Mouse (Mus musculus) megakaryocyte-erythroid progenitor cell, adult 5-6 weeks (primary cell): ENCODE measurements at regions not wholly inside any gene's neighbourhood (a gene's known extent, or its start where the extent isn't known, plus 50 kb on each side); places are given as distances from the start of the nearest gene placed in this dataset.

Experiments
- ATAC-seq: replicated peaks from 2 replicates; pipeline ENCODE4 v1.8.0; 2016; ENCODE audit warnings: mild to moderate bottlenecking, inconsistent platforms; ENCODE audit not compliant: severe bottlenecking, poor library complexity, low FRiP score, low TSS enrichment

- ATAC-seq: no peak
Measured at GRCm38 (mm10) chr3:150493433-150494045, 944.1 kb upstream of the Adgrl4 start.

DNA sequence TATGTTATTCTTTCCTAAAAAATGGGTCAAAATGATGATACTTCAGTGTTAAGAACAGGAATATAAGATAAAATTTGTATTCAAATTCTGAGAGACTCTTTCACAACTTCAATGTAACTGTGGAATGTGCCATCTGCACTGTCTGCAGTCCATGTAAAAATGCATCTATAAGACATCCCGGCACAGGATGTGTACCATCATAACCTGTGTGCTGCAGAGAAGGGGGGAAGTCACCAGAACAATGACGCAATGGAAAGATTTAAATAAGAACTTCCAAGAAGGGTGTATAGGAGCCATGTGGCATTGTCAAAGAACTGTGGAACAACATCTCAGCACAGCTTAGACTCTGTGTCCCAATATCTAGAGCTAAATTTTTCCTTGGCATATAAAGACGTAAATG lies 906.7 kb upstream of the Adgrl4 start:
- ATAC-seq: no peak

DNA sequence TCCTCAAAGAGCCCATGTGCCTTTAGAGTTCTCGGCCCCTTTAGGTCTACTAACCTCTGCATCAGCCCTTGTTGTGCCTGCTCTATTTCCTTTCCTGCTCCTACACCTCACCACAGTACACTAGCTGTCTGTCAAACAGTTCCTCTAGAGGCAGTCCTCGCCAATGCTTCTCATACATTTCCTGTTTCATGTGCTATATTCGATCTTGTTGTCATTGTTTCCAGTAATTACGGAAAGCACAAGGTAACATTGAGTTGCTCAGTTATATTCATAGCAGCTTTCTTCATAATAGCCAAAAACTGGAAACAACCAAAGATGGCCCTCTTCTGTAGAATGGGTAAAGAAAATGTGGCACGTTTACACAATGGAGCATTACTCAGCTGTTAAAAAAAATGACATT lies 894.6 kb upstream of the Adgrl4 start:
- no peak for ATAC-seq

GRCm38 (mm10) chr3:150588474-150588873 lies 849.2 kb upstream of the Adgrl4 start:
- ATAC-seq: no peak

GRCm38 (mm10) chr3:150590978-150591377 lies 846.7 kb upstream of the Adgrl4 start:
- no peak for ATAC-seq

DNA sequence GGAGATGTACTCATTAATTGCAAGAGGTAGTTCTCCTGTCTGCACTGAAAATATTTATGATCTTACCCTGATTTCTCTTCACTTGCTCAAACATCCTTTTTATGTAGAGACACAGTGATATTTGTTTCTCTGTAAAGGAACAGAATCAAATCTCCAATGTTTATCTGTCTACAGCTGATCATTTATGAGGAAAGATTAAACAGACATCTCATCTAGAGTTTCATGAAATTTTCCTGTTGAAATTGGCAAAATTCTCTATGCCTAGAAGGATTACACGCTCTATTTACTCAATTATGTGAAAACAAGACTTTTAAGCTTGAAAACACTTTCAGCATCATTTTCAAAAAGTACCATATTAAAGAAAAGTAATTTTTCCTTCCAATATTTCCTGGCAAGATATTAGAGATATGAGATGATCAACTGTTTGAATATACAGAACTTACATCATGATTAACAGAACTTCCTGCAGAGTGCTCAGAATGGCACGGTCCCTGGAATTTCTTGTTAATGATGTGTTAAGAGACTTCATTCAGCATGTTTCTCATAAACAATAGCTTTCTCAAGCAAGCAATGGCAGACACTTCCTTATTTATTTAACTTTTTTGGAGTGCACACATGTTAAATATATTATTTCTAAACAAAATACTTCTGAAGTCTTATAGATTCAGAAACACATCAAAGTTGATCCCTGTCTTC lies 834.1 kb upstream of the Adgrl4 start:
- no peak for ATAC-seq

- peak; percentile 86 for ATAC-seq
Measured at GRCm38 (mm10) chr3:150610681-150611101, 827.0 kb upstream of the Adgrl4 start.

GRCm38 (mm10) chr3:150637544-150637943 lies 800.1 kb upstream of the Adgrl4 start:
- ATAC-seq: no peak

DNA sequence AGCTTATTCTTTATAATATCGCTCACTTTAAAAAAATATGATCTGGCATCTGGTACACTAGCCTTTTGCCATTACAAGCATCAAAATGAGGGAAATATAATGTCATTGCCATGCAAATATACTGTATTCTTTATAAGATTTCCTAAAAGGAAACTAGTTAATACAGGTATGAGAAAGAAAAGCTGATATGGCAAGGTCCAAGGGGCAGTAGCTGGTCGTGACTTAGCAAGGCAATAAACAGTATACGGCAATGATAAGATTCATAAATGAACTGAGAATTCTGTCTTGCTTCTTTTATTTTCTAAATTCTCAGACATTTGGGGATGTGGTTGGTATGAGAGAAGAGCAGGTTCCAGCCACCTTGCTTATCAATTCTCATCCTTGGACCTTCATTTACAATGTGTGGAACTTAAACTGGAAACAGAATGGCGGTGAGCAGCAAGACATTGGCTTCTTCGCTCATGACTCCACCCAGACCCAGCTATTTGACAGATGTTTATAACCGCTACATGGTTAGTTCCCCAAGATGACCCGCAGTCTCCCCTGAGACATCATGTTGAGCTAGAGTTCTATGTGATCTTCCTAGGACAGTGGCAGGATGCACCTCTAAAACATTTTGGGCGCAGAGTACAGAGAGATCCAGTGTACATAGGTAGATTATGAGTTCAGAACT lies 797.5 kb upstream of the Adgrl4 start:
- no peak for ATAC-seq

DNA sequence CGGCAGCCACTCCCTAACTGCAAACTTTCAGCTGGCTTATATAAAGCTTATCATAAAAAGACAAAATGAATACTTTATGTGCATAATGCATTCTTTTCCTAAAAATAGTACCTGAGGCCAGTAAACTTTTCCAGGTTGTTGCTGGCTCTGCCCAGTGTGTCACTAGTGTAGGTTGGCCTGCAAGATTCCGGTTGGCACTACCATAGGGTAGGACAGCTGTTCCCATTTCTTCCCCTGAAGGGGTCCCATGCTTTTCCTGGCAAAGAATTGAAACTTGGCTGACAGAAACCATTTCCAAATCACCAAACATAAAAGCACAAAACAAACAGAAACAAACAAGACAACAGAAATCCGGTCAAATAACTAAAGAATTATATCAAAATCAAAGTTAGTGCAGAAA lies 789.6 kb upstream of the Adgrl4 start:
- ATAC-seq: no peak

DNA sequence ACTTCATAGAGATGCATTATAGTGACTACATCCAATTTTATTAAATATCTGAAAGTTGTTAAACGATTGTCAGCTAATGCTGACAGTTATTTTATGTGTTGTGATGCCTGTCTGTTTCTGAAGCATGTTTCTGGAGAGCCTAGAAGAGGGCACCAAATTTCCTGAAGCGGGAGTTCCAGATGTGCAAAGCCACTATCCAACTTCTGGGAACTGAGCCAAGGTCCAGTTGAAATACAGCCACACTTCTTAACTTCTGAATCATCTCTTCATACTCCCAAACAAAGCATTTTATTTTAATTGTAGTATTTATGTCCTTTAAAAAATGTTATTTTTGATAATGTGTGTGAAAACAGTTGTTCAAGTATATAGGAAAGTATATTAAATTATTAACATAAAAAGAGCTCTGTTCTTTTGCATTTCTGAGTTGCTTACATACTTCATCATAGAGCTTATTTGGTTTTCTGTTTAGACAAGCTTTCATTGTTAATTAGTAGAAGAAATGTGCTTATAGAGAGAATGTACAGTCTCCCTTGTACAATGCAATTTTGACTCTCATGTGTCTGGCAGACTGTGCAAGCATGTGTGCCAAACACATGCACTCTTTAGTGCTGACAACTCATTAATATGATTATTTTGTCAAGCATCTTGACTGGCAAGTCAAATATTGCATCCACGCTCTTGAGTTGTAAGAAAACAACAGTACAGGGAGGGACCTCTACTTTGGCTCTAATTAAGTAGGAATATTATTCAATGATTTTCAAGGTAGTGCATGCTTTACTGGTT lies 787.7 kb upstream of the Adgrl4 start:
- ATAC-seq: no peak

GRCm38 (mm10) chr3:150695751-150696150 lies 741.9 kb upstream of the Adgrl4 start:
- no peak for ATAC-seq

GRCm38 (mm10) chr3:150699990-150700389 lies 737.7 kb upstream of the Adgrl4 start:
- ATAC-seq: no peak
